Mouse (Mus musculus) midbrain, embryonic 13.5 days (tissue): Measurements from ENCODE around the gene Prorsd1. TPM values are rescaled to one million over a fixed set of nuclear protein-coding genes. Genes with fewer than 3 reads are reported as not detected.
"Not testable (repeated sequence)": the region's sequence is repeated elsewhere in the genome, so short reads cannot be mapped to it uniquely, and the experiment has no call there.

Experiments used
- ATAC-seq: fragments of 200-750 bp; cut with Nextera tagmentation; 2 replicates; pipeline ENCODE4 v1.8.0; 2017; ENCODE audit warnings: mild to moderate bottlenecking, moderate TSS enrichment, moderate library complexity
- H3K27ac ChIP-seq: fragments of 300-500 bp; sonication (generic); 2 replicates; pipeline ENCODE4 v1.5.1; 2015; ENCODE audit warnings: inconsistent platforms, mild to moderate bottlenecking, moderate library complexity
- H3K27me3 ChIP-seq: fragments of 300-500 bp; sonication (generic); 2 replicates; pipeline ENCODE4 v1.6.1; 2015; ENCODE audit warnings: mild to moderate bottlenecking, inconsistent platforms
- H3K36me3 ChIP-seq: fragments of 300-500 bp; sonication (generic); 2 replicates; pipeline ENCODE4 v1.6.1; 2015; ENCODE audit warnings: mild to moderate bottlenecking, inconsistent platforms
- H3K4me1 ChIP-seq: fragments of 300-500 bp; sonication (generic); replicated peaks from 2 replicates; pipeline ENCODE4 v1.6.1; 2015; ENCODE audit warnings: inconsistent platforms
- H3K4me2 ChIP-seq: fragments of 300-500 bp; sonication (generic); replicated peaks from 2 replicates; pipeline ENCODE4 v1.6.1; 2015; ENCODE audit warnings: moderate library complexity, mild to moderate bottlenecking, inconsistent platforms
- H3K4me3 ChIP-seq: fragments of 300-500 bp; sonication (generic); replicated peaks from 2 replicates; pipeline ENCODE4 v1.5.1; 2015; ENCODE audit warnings: mild to moderate bottlenecking, inconsistent platforms
- H3K9ac ChIP-seq: fragments of 300-500 bp; sonication (generic); replicated peaks from 2 replicates; pipeline ENCODE4 v1.6.1; 2015; ENCODE audit warnings: mild to moderate bottlenecking, inconsistent platforms
- H3K9me3 ChIP-seq: fragments of 300-500 bp; sonication (generic); 2 replicates; pipeline ENCODE4 v1.6.1; 2016; ENCODE audit warnings: mild to moderate bottlenecking, inconsistent platforms
- WGBS: fragments of 180-500 bp; shearing (Covaris S2); methylation state at CpG from one replicate; pipeline ENCODE4 v1.1.7; 2015; 5-methylcytosine and 5-hydroxymethylcytosine counted together
- polyA plus RNA-seq: library from polyadenylated mRNA; unstranded; fragments of >200 nt; fragmentation: Nextera tagmentation; extraction: Ambion mirVana; gene quantifications from 2 replicates; pipeline ENCODE4 v1.2.1, GENCODE M21; 2015

The Prorsd1 gene
- 13.4 TPM in 2 replicates for polyA plus RNA-seq

DNA sequence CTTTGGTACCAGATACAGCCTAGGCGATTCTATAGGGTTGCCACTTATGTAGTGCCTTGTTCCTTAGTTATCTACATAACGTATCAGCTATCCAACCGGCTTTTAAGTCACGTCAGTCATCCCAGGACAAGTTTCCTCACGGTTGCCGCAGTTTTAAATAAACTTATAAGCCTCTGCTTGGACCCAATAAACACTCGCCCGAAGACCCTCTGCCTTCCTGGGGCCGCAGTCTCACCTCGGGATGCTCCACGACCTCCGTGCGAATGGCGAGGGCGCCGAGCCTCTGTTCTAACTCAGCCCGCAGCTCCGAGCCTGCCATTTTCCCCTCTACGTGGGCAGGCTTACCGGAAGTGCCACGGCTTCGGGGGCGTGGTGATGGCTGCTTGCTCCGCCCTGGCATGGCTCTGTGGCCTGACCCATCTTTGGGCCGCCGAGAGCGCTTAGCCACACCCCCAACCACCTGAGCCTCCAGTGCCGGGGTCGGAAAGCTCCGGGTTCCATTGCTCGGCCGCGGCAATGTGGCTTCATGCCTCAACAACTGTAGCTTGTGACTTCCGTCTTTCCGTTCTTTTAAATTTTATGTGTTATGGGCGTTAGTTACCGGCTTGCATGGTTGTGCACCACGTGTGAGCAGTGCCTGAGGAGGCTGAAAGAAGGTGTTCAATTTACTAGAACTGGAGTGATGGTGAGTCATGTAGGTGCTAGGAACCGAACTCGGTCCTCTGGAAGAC, at the start of gene Prorsd1:
Gene Prorsd1 (minus strand): TSS at position 352 of the 731 bp plus-strand sequence.
- H3K9me3 ChIP-seq: no peaks in the 10 kb centered on the region
- H3K4me1 ChIP-seq: peaks cover 10% of the 10 kb centered on the region
- H3K27me3 ChIP-seq: no peaks in the 10 kb centered on the region
- H3K27ac ChIP-seq: peak within 1 kb of the TSS; percentile 69
- 3% methylated on average over 40 of the region's 40 CpGs for WGBS
- H3K4me2 ChIP-seq: peak within 1 kb of the TSS; percentile 63
- peak within 1 kb of the TSS; percentile 60 for H3K4me3 ChIP-seq
- ATAC-seq: peak; percentile 99
- H3K36me3 ChIP-seq: peaks cover 13% of the 10 kb centered on the region; the same call in 1 of the 2 replicates
- peak within 1 kb of the TSS; percentile 70 for H3K9ac ChIP-seq

DNA sequence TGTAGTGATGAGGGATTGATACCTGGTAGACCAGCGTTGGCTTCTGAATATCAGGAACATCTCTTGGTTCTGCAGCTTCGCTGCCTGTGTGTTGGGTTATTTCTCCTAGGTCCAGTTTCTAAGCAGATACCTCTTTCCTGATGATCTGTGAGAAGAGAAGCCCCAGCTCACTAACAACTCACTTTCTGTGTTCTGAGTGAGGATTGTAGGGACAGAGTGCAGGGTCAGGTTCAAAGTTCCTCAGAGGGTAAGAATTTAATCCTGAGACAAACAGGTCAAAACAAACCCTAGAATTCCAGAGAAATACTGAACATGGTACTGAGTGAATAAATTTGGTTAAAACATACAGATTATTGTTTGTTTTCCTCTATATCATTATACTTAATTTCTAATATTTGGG, 48.6 kb upstream of the Prorsd1 start:
- Histone ChIP-seq H3K27me3 (no peaks in the 10 kb centered on the region), H3K36me3 (no peaks in the 10 kb centered on the region), H3K4me2 (no peak overlapping the region), H3K4me1 (no peaks in the 10 kb centered on the region), H3K9ac (no peak overlapping the region), H3K27ac (no peak overlapping the region), H3K9me3 (no peaks in the 10 kb centered on the region), H3K4me3 (no peak overlapping the region)
- WGBS: 93% methylated on average over 2 of the region's 2 CpGs
- ATAC-seq: no peak

DNA sequence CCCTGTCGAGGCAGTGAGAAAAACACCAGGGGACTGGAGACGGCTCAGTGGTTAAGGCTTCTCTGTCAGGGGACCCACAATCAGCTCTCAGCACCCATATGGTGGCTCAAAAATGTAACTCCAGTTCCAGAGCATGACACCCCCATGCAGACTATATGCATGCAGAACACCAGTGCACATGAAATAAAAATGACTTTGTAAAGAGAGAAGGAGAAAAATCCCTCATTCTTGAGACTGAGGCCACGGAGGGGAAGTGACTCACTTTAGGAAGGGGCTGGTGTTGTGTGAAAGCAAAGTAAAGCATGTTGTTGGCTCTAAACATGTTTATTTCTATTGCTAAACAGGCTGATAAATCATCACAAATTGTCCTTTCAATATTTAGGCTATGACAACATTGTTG, 46.2 kb upstream of the Prorsd1 start:
- Histone ChIP-seq H3K27me3 (no peaks in the 10 kb centered on the region), H3K9ac (no peak overlapping the region), H3K9me3 (no peaks in the 10 kb centered on the region), H3K4me2 (no peak overlapping the region), H3K27ac (no peak overlapping the region), H3K36me3 (no peaks in the 10 kb centered on the region), H3K4me3 (no peak overlapping the region), H3K4me1 (no peaks in the 10 kb centered on the region)
- no peak for ATAC-seq
- WGBS: 89% methylated on average over 3 of the region's 3 CpGs

DNA sequence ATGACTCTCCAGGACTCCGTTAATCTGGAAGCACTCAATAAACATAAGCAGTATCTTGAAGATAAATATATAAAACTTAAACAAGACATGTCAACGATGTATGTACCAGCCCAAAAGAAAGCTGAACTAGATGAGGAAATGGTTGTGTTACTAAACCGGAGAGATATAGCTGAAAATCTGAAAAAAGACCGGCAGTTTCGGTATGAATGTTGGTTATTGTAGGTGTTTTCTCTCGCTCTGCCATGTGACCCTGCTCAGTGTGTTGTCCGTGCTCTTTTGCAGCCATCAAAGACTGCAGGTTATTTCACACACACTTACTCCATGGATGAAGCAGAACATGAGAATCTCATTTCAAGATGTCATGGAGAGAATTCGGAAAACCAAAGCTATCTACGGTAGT, 45.6 kb upstream of the Prorsd1 start:
- ATAC-seq: no peak
- no peaks in the 10 kb centered on the region for H3K9me3 ChIP-seq

GRCm38 (mm10) chr11:29549425-29549778, 34.6 kb upstream of the Prorsd1 start:
- no peak overlapping the region for H3K4me3 ChIP-seq
- H3K4me2 ChIP-seq: no peak overlapping the region
- no peak for ATAC-seq
- no peak overlapping the region for H3K27ac ChIP-seq
- no peaks in the 10 kb centered on the region for H3K9me3 ChIP-seq
- H3K9ac ChIP-seq: no peak overlapping the region
- WGBS: 100% methylated on average over 1 of the region's 1 CpGs
- H3K27me3 ChIP-seq: no peaks in the 10 kb centered on the region
- H3K4me1 ChIP-seq: peaks cover 17% of the 10 kb centered on the region
- peaks cover 22% of the 10 kb centered on the region for H3K36me3 ChIP-seq

More for the DNA sequence above, 45.6 kb upstream of the Prorsd1 start:
- no peaks in the 10 kb centered on the region for H3K4me1 ChIP-seq
- H3K27me3 ChIP-seq: no peaks in the 10 kb centered on the region
- WGBS: 90% methylated on average over 9 of the region's 9 CpGs
- no peak overlapping the region for H3K4me2 ChIP-seq
- H3K4me3 ChIP-seq: no peak overlapping the region
- H3K9ac ChIP-seq: no peak overlapping the region
- no peak overlapping the region for H3K27ac ChIP-seq
- H3K36me3 ChIP-seq: no peaks in the 10 kb centered on the region

DNA sequence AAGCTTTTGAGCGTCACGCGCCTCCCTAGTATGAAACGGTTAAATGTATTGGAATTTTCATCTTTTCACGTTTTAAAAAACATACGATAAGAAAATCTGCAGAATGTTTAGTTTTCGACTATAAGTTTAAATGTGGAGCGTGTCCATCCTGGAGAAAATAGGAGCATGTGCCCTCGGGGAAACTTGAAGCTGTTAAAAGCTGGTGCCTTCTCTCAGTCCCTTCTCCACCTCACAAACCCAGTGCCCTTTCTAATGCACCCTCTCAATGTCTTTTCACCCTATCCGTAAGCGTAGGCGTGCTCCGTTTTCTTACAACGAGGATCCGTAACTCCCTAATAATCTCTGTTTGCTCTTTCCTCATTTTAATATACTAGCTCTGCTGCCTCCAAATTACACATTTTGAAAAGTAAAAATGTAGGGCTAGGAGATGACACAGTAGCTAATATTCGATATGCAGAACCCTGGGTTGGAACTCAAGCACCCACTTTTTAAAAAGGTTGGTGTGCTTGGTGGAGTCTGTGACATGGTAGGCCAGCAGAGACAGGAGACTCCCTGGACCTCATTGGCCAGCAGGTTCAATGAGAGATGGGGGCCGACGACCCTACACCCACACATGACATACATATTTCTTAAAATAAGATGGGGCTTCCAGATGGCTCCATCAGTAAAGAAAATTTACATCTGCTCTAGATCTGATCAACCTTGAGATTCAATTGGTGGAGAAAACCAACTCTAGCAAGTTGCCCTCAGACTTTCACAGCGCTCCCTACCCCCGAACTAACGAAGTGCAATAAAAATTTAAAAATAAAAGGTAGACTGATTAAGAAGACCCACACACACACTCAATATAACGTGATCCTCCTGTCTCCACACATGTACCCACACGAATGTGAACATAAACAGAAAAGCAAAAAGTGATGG, 33.9 kb upstream of the Prorsd1 start:
- whole genome bisulfite sequencing: 27% methylated on average over 23 of the region's 23 CpGs
- peak overlapping the region; percentile 73 for H3K4me2 ChIP-seq
- H3K9me3 ChIP-seq: no peaks in the 10 kb centered on the region
- peak overlapping the region; percentile 77; the same call in 1 of the 2 replicates for H3K27ac ChIP-seq
- H3K4me1 ChIP-seq: peaks cover 17% of the 10 kb centered on the region
- H3K9ac ChIP-seq: peak overlapping the region; percentile 83
- H3K36me3 ChIP-seq: peaks cover 28% of the 10 kb centered on the region
- ATAC-seq: no peak
- peak overlapping the region; percentile 73 for H3K4me3 ChIP-seq
- no peaks in the 10 kb centered on the region for H3K27me3 ChIP-seq

GRCm38 (mm10) chr11:29547752-29548503, 33.1 kb upstream of the Prorsd1 start, which contains the start of the genes Clhc1 and Rps27a:
Gene Clhc1 (plus strand): TSS chr11:29547950.
Gene Rps27a (minus strand): TSS chr11:29548109.
- under 1% methylated on average over 46 of the region's 46 CpGs for WGBS
- H3K9me3 ChIP-seq: no peaks in the 10 kb centered on the region
- H3K9ac ChIP-seq: peak within 1 kb of the TSS; percentile 83
- H3K36me3 ChIP-seq: peaks cover 31% of the 10 kb centered on the region
- peaks cover 17% of the 10 kb centered on the region for H3K4me1 ChIP-seq
- peak; percentile 99 for ATAC-seq
- H3K27me3 ChIP-seq: no peaks in the 10 kb centered on the region
- peak within 1 kb of the TSS; percentile 73 for H3K4me2 ChIP-seq
- H3K27ac ChIP-seq: peak within 1 kb of the TSS; percentile 77
- peak within 1 kb of the TSS; percentile 73 for H3K4me3 ChIP-seq

DNA sequence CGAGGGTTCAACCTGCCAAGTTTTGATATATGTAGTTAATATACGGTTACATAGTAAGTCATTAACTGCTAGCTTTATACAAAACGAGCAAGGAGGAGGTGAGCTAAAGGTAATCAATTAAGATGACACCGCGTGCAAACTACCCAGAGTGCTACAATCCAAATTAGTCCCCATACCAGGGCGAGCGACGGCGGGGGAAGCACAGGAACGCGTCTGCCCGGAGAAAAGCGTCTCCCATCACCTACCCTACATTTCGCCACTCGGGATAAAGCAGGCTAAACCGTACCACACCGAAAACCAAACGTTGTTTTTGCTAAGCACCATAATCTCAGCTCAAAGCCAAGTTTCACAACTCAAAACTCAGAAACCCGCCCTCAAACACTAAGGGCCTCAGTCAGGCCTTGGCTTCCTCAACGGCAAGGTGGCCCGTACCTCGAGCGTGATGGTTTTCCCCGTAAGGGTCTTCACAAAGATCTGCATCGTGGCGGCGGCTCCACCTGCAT, 32.5 kb upstream of the Prorsd1 start:
- H3K4me1 ChIP-seq: peaks cover 17% of the 10 kb centered on the region
- H3K4me3 ChIP-seq: peak overlapping the region; percentile 73
- peak overlapping the region; percentile 83 for H3K9ac ChIP-seq
- WGBS: 1% methylated on average over 27 of the region's 27 CpGs
- no peaks in the 10 kb centered on the region for H3K27me3 ChIP-seq
- peak; percentile 35 for ATAC-seq
- H3K4me2 ChIP-seq: peak overlapping the region; percentile 73
- no peaks in the 10 kb centered on the region for H3K9me3 ChIP-seq
- peak overlapping the region; percentile 77 for H3K27ac ChIP-seq
- peaks cover 35% of the 10 kb centered on the region for H3K36me3 ChIP-seq

DNA sequence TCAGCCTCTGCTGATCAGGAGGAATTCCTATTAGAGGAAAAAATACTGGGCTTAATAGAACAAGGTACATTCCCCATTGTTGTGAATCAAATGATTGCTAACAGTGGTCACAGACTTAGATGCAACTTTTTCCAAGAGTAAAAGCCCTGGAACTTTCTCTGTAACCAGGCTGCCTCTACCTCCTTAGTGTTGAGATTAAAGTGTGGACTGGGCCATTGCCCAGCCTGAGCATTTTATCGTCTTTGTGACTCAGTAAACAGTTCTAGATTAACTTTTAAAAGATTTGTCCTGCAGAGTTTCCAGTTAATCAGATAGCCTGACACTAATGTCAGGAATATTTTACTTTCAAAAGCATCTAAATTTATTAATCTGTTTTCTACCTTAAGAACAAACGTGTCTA, 31.9 kb upstream of the Prorsd1 start:
- H3K27me3 ChIP-seq: no peaks in the 10 kb centered on the region
- peak overlapping the region; percentile 73 for H3K4me3 ChIP-seq
- WGBS: 21% methylated on average over 2 of the region's 2 CpGs
- ATAC-seq: no peak
- H3K9ac ChIP-seq: peak overlapping the region; percentile 83
- no peak overlapping the region for H3K27ac ChIP-seq
- peaks cover 17% of the 10 kb centered on the region for H3K4me1 ChIP-seq
- H3K4me2 ChIP-seq: peak overlapping the region; percentile 73
- no peaks in the 10 kb centered on the region for H3K9me3 ChIP-seq
- peaks cover 37% of the 10 kb centered on the region for H3K36me3 ChIP-seq

GRCm38 (mm10) chr11:29546297-29546696, 31.5 kb upstream of the Prorsd1 start:
- not testable (repeated sequence) for ATAC-seq, H3K27me3 ChIP-seq, H3K27ac ChIP-seq, H3K9me3 ChIP-seq
- H3K36me3 ChIP-seq: peaks cover 41% of the 10 kb centered on the region
- H3K4me1 ChIP-seq: peaks cover 17% of the 10 kb centered on the region
- peak overlapping the region; percentile 73 for H3K4me3 ChIP-seq
- H3K9ac ChIP-seq: peak overlapping the region; percentile 83; the same call in 1 of the 2 replicates
- 98% methylated on average over 2 of the region's 2 CpGs for WGBS
- H3K4me2 ChIP-seq: peak overlapping the region; percentile 73

DNA sequence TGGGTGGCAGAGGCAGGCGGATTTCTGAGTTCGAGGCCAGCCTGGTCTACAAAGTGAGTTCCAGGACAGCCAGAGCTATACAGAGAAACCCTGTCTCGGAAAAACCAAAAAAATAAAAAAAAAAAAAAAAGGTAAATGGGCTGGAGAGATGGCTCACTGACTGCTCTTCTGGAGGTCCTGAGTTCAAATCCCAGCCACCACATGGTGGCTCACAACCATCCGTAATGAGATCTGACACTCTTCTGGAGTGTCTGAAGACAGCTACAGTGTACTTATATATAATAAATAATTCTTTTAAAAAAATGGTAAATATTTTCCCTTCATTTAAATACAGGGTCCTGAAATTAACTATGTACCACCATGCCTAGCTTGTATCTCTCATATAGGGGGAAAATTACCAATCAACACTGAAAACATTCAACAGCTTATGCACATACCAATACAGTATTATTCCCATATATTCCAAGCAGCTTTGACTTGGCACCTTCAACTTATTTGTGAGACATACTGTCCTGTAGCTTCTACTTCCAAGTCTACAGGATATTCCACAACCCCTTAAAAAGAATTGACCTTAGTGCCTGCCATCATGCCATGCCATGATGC, 30.4 kb upstream of the Prorsd1 start:
- H3K9me3 ChIP-seq, H3K9ac ChIP-seq, H3K27me3 ChIP-seq, H3K27ac ChIP-seq, H3K4me3 ChIP-seq, H3K4me2 ChIP-seq, ATAC-seq: not testable (repeated sequence)
- WGBS: 89% methylated on average over 4 of the region's 4 CpGs
- H3K4me1 ChIP-seq: peaks cover 17% of the 10 kb centered on the region
- peaks cover 49% of the 10 kb centered on the region for H3K36me3 ChIP-seq
